Mouse (Mus musculus) kidney, adult 11 months (tissue): ENCODE data around the gene 4930583I09Rik.
A peak's percentile ranks its signal among the peaks of the same experiment; 100 is the strongest.

Experiments used
- DNase-seq: peaks from one replicate; pipeline ENCODE4 v3.0.0; 2022

4930583I09Rik gene

DNA sequence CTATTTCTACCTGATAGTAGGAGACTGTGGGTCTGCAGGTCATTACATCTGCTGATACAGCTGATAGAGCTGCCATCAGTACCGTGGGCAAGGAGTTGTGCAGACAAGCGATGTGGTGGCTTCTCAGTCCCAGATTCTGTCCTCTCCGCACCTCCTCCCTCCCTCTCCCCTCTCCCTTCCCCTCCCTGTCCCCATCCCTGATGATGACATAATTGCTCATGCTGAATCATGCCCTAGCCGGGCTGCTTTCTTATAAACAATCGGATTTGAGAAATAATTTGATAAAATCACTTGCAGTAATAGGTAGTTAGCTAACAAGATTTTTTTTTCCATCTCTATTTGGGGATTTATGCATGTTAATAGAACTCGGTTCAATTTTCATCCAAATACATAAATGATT is at the start of gene 4930583I09Rik:
4930583I09Rik (minus strand) TSS at position 144 of the 400 bp plus-strand sequence.
- no peak for DNase-seq

DNA sequence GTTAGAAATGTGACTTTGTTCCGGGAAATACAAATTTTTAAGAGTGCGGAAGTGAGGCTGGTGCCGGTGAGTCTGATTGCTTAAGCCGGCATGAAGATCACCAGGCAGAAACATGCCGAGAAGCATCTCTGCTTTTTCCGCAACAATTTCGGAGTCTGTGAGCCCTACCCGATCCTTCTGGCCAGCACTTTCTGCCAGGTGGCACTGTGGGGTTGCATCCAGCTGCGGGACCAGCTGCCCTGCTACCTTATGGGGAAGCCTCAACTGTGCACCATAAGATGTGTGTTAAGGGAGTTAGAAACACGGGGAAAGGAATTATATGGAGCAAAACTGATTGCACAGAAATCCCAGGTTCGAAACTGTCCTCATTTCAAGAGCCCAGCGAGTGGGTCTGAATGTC is 40.2 kb upstream of the 4930583I09Rik start:
- DNase-seq: no peak

DNA sequence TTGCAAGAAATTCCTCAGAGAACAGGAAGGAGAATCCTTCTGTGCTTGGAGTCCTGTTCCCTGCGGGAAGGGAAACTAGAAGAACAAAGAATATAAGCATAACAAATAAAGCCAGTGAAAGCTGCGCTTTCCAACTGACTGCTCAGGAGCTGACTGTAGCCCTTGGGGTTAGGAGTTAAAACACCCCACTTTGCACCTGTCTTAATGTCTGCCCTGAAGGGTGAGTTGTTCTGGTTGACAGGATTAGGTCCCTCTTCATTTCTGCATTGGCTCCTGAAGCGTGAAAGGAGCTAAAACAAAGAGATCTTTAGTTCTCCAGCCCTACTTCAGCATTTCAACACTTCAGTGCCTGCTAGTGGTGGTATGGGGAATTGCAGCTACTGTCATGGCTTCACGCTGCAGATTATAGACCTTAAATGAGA is 37.8 kb upstream of the 4930583I09Rik start:
- peak; percentile 15 for DNase-seq

DNA sequence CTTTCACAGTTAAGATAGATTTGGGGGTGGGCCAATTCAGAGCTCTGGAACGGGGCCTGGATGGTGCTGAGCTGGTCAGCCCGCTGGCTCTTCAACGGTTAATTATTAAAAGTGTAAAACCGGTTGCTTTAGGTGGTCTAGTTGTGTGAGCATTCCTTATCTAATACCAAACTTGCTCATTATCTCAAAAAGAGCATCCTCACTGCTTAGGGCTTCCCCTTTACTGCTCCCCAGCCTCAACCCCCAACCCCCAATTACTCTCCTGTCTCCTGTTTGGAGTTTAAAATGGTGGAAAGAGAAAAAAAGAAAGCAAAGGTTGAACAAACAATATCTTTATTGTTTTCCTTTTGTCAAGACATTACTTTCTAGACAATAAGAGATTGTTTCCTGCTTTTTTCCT is 27.9 kb upstream of the 4930583I09Rik start:
- DNase-seq: no peak

DNA sequence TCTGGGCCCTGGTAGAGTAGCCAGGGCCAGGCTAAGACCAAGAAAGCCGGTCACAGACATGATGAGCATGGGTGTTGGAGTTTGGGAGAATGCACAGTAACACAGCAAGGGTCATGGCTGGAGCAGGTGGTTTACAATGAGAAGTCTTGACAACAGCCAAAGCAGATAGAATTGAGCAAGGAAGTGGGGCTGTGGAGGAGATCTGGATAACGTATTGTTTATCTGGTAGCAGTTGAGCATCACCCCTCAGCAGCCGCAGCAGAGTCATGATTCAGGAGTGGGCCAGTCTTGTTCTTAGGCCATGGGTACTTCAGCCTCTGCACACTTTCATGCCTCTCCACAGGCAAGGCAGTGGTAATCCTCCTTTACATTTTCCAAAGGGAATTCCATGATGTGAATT is 25.1 kb upstream of the 4930583I09Rik start:
- no peak for DNase-seq

DNA sequence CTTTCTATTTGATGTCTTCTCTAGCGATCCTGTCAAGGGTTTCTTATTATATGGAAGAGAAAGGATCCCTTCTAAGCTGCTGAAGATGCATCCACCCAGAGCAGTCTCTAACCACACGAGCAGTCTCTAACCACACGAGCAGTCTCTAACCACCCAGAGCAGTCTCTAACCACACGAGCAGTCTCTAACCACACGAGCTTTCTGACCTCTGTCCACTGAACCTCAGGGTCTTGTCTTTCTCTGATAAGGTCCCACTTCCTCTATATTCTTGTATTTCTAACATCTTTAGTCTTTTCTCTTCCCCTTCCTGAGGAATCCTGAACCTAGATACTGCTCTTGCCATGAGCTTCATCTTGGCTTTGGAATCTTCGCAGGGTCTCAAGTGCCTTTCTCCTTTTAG is 23.0 kb upstream of the 4930583I09Rik start:
- no peak for DNase-seq

DNA sequence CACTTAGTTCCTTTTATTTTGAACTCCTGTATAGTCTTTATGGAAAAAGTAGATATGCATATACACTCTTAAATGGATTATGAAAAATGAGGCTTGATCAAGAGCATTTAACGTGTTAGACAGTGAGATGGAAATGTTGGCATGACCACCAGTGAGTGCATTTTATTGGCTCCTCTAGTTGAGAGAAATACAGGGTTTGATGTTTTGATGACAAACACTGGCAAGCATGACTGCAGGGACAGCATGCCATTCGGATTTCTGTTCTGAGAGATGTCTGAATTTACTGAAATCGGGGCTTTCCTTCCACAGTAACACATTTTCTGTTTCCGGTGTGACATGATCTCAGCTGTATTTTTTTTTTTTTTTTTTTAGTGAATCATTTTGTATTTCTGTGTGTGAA is 12.2 kb upstream of the 4930583I09Rik start:
- no peak for DNase-seq

DNA sequence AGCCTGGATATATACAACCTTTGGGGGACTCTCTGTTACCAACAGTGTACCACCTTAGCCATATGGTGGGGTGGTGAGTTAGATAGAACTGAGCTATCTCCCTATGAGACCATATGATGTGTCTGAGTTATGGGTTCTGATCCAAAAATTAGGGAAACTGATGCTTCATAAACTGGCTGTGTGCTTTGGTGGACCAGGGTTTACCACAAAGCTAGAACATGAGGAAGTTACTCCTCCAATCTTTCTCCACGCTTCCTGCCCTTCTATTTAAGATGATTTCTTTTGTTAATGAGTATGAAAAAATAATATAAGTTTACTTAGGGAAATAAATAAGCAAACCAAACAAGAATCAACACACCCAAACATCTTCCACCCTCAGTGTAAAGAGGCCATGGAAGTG is 10.8 kb upstream of the 4930583I09Rik start:
- no peak for DNase-seq

DNA sequence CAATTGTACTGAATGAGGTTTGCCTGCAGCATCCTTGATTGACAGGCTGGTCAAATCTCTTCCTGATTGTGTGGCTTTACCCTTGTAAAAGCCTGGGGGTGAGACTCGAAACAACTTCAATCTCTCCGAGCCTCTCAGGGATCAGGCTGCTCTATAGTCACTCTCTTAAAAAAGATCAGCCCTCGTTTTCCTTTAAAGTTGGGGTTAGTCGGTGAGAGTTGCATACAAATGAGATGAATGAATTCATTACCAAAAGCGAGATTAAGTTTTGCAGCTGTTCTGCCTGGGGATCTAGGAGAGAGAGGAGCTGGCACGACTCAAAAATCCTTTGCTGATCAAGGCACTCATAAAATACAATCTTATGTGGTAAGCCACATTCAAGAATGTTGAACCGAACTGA is 1.0 kb upstream of the 4930583I09Rik start:
- no peak for DNase-seq

DNA sequence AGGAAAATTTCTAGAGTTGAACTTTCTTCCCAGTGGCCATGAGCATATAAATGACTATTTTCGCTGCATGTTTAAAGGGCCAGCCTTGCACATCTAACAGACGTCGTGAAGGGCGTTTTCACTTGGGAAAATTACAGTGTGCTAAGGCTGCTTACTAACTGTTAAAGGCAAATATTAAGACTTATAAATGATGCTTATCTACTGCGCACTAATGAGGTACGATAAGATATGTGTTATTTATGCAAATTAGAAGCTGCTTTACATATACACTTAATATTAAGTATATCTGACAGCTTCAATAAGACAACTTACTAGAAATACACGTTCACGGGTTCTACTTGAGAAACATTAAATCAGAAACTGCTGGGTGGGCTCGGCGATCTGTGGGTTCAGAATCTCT is 481 bp upstream of the 4930583I09Rik start:
- DNase-seq: no peak

DNA sequence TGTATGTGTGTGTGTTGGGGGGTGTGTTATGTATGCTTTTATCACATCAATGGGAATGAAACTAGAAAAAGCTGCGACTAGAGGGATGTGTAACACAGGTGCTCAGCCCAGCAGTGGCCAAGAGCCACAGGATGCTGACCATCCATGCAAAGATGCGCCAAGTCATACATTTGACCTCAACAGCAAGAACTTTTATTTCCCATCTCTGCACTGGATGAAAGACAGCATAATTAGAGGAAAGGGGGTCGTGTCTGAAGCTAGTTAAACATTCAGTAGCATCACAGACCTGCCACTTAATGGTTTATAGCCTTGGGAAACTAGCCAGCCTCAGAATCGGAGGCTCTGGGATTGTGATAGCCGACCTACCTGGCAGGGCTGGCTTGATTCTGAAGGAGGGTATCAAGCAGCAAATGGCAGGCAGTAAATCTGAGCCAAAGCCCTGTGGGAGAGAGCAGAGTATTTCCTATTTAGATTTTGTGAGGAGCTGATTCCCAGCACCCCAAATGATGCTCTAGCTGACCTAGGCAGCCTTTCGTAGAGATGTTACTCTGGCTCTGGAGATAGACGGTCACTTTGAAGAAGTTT is 1.9 kb downstream of the 4930583I09Rik start:
- no peak for DNase-seq

DNA sequence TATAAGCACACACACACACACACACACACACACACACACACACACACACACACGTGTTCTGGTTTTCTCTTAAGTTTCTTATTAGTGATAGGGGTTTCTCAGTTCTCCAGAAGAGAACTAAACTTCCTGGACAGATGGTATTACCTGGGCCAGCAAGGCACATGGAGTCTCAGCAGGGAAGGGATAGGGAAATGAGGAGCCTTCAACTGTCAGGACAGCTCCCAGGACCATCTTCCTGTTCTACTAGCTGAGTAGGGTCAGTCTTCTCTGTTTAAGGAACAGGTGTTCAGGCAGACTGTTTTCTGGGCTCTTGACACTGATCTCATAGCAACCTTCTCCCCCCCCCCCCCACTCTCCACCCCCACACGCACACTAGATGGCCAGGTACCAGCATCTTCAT is 2.8 kb downstream of the 4930583I09Rik start:
- no peak for DNase-seq

DNA sequence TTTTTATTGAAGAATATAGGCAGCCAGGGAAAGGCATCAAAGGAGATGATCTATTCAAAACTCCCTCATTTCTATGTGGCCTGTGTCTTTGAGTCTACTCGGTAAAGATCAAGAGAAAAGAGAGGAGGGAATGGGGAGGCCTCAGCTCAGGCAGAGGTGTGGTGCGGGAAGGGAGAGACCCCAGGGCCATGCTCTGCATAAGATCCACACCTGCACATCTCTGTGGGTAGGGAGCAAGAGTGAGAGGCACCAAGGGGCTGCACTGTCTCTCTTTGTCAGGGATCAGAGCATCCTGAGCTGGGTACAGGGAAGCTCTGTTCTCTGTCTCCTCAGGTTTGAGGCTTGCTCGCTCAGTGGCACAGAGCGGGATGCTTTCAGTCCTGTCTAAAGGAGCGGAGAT is 8.4 kb downstream of the 4930583I09Rik start:
- DNase-seq: no peak

DNA sequence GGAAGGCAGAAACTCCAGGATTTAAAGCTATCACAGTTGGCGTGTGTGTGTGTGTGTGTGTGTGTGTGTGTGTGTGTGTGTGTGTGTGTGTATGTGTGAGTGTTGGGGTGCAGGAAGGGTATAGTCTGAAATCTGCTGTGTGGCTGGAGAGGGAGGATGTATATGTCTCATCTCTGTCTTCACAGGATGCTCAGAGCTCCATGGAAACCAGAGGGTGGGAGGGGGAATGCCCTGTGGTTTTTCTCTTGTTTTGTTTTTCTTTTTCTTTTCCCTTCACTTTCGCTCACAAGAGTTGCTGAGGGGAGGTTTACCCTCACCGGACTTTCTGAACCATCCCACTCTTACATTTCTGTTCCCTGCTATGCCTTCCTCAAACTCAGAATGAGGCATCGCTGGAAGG is 9.0 kb downstream of the 4930583I09Rik start:
- DNase-seq: no peak

DNA sequence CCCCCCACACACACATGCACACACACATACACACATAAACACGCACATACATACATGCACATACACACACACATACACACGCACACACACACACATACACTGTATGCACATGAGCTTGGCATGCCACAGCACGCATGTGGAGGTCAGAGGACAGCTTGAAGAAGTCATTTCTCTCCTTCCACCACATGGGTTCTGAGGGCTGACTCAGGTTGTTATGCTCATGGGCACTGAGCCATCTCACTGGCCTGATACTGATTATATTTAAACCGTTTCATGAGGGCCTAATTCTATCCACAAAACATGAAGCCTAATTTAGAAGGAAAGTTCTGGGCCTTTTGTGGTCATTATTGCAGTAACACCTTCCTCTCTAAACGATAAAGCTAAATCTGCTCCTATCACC is 13.3 kb downstream of the 4930583I09Rik start:
- DNase-seq: no peak

DNA sequence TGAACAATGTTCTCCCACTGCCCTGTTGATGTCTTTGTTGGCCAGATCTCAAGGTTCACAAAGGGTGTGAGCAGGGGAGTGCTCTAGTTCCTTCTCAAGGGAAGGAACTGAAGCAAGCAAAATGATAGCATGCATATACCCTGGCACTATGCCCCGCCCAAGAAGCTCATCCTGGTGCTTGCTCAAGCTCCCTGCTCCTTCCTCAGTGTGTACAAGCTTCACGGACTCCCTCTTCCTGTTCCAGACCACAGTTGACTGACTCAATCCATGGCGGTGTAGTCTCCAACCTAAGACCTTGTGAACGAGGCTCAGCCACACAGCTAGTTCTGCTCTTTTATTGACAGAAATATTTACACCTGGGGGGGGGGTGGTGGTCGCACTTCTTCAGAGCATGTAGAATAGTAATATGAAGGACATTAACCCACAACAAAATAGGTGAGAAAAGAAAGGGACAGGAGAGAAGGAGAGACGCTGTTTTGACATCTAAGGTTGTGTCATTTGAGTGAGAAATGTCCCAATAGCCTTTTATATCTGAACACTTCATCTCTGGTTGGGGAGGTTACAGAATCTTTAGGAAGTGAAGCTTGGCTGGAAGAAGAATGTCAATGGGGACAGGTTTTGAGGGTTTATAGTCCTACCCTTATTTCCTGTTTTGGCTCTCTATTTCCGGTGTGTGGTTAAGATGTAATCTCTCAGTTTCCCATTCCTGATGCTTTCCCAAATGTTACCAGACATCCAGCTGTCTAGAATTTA is 14.9 kb downstream of the 4930583I09Rik start:
- no peak for DNase-seq

DNA sequence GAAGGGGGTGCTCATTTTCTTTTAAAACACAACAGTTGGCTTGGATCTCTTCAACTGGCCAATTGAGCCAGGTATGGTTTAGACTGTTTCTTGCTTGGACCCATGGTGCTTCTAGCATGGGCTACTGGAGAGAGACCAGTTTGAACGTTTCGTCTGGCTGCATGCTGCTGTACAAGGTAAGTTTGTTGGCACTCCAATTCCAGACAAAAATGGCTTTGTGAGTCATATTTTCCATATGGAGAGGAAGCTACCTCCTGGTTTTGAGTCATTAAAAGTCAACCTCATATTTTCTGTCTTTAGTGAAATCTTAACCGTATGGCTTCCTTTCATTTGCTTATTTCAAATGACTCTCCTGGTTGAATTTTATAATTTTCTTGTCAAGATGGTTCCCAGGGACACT is 19.6 kb downstream of the 4930583I09Rik start:
- DNase-seq: no peak

DNA sequence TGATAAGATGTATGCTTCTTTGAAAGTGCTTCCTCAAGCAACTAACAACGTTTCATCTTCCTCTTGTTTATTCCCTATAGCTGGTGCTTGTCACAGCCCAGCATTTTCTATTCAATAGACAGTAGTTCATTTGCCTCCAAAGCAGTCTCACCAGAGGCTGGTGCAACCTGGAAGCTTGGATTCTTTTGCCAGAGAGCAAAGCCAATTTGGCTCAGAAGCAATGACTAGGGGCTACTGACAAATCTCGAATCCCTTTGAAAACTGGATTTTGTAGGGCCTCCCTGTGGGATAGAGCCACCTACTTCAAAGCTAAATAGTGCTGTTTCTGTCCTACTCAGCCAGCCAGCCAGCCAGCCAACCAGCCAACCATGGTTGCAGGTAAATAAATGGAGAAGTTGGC is 20.1 kb downstream of the 4930583I09Rik start:
- no peak for DNase-seq

DNA sequence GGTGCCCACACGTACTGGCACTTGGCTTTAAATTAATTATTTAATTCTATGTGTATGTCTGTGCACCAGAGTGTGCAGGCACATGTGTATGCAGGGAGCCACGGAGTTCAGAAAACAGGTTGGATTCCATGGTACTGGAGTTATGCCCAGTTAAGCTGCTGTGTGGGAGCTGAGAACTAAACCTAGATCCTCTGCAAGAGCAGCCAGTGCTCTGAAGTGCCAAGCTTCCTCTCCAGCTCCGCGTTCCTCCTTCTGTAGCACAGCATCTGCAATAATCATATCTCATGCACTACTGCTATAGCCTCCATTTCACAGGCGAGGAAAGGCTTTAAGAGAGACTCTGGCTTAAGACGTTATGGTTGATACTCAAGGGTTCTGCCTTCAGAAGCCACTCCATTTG is 22.3 kb downstream of the 4930583I09Rik start:
- no peak for DNase-seq

DNA sequence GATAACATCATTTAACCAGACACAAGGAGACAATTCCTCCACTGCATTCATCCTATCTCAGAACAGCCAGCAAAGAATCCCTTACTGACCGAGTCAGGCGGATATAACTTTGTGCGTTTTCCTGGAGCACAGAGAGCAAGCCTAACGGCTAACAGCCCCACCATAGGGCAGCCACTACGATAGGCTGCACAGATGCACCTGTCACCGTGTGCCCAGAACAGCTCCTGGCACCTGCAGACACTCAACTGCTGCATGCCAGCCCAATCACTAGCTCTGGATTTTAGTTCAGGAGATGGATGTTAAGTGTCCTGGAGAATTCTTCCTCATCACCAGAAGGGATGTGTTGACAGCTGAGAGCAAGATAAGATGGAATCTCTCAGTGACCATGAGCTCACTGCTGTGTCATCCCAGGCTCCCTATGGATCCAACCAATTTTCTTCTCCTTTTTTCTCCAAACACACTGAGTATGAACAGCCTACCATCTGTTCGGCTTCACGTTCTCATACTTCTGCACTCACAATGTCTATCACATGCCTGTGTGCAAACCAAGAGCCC is 29.8 kb downstream of the 4930583I09Rik start:
- no peak for DNase-seq

DNA sequence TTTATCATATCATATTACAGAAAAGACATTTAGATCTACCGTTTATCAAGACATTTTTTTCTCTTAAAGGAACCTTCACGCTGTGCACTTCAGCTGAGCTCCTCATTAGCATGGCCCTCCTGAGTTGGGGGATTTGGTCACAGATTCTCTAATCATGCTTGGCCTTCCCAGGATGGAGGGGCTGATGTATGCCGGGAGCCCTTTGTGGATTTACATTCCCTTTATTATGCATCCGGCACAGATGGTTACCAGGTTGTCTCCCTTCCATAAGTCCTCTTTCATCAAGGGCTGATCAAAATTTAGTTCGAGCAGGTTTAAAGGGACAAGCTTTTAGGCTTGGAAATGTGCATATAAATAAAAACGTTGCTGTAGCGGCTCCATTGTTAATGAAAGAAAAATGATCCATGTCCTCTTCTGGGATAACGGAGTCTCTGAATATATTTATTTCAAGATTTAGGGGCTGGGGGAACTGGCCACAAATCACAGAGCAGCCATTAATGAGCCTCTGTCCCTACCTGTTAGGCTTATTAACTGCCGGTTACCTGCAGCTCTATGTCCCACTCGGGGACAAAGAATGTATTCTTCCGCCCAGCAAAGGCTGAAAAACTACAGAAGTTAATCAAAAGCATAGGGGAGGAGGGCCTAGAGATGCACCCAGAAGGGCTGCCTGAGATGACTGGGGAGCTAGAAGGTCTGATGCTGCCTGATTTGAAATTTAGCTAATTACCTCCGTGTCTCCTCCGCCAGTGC is 31.3 kb downstream of the 4930583I09Rik start:
- DNase-seq: no peak

DNA sequence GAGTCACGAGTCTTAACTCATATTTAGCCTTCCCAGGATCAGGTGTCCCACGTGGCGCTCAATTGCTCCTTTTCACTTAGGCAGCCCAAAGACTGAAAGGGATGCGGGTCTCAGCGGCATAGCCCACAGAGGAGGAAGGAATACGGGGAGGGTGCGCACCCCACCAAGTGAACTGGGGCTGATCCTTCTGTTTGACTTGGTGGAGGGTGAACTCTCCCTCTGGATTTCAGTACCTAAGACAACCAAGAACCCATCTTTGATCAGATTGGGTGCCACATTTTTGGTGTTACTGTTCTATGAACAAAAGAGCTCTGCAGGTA is 33.0 kb downstream of the 4930583I09Rik start:
- no peak for DNase-seq

DNA sequence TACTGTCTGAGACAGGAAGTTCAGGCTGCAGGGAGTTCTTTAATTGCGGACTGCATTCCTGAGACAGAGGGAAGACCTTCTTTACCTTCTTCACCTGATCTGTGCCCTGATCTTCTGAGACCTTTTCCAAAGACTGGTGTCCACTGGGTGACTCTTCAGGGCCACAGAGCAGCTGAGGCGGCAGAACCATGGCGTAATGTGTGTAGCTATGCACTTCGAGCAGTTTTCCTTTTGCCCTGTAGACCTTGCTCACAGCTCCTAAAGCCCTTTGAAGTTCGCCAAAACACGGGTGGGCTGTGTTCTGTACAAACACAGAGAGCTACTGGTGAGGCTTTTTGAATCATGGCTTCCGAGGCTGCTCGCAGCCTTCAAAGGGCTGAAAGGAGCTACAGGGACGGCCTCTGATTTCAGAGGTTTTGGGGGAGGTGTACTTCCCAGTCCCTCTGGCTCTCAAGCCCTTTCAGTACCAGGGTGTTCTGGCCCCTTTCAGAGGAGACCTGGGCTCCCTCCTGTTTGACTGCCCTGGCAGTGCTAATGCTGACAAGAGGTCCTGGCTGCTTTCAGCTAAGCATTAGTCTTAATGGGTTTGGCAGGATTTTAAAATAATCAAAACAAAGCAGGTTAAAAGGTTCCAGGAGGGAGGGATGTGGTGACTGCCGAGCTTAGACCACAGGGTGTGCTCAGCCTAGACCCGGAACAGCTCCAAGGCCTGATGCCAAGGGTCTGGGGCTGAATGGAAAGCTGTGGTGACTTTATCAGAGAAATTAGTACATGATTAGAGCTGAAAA is 33.5 kb downstream of the 4930583I09Rik start:
- DNase-seq: no peak
